Mouse (Mus musculus) hematopoietic stem cell, adult 5-6 weeks (primary cell): Measurements from ENCODE around the gene Olfr417. TPM values are rescaled to one million over a fixed set of nuclear protein-coding genes. Genes with fewer than 3 reads are reported as not detected.

ENCODE experiments used
- ATAC-seq, 2 experiments: fragments of 125-278 bp in 1 of 2; replicated peaks in 1 of 2; 2 replicates each; pipeline ENCODE4 v1.8.0; 2016 to 2017; ENCODE audit warnings: inconsistent platforms in 2 of 2, mild to moderate bottlenecking in 2 of 2, moderate number of reproducible peaks in 2 of 2, low read depth in 1 of 2, moderate TSS enrichment in 1 of 2; ENCODE audit not compliant: low FRiP score in 2 of 2, poor library complexity in 2 of 2, severe bottlenecking in 2 of 2, insufficient read depth in 1 of 2, low TSS enrichment in 1 of 2
- total RNA-seq: library from RNA; stranded (forward); fragments of 172-1452, 232-1000 nt; gene quantifications from 2 replicates; pipeline ENCODE4 v1.2.3, GENCODE M21; 2017

Olfr417 gene
- 0.56 and 3.6 TPM in 2 replicates for total RNA-seq

DNA sequence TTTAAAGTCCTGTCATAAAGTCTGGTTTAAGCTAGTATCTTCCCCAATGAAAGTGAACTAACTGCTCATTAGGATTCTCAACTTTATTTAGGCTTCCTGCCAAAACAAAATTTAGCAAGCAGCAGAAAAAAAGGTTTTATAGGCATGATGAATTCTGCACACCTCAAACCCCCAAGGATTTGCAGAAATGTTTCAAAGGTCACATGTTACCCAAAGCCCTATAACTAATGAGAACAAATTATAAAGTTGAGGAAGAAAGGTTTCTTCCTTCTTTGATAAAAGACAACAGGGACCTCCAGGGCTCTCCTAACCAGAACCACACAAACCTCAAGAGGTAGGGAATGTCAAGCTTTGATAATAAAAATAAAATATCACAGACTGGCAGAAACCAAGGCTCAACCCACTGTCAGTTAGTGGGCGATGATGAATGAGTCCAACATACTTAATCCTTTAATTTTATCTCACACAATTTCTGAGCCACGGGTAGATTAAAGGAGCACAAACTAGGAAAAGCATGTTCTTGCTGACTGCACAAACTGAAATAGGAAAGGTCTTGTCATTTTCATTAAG lies at the start of gene Olfr417:
Gene Olfr417 (plus strand): TSS at position 241 of the 570 bp plus-strand sequence.
- peak; percentile 72 to 80 for ATAC-seq

DNA sequence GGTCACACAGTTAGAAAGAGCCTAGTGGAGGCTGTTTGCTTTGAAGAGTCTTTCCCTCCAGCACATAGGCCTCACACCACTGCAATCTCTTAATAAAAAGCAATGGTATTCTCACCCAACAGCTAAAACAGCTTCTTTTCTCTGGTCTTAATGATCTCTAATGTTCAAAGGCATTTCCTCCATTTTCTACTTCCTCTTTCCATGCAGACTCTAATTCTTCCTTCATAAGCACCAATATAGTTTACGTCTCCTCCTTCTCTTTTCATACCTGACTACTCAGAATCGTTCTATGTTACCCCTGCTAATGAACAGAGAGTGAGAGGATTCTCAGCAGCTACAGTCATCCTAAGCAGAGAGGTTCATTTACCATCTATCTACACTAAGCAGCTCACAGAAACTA lies 47.6 kb upstream of the Olfr417 start:
- peak; percentile 36 to 59; a peak in 2 of 4 replicates for ATAC-seq

DNA sequence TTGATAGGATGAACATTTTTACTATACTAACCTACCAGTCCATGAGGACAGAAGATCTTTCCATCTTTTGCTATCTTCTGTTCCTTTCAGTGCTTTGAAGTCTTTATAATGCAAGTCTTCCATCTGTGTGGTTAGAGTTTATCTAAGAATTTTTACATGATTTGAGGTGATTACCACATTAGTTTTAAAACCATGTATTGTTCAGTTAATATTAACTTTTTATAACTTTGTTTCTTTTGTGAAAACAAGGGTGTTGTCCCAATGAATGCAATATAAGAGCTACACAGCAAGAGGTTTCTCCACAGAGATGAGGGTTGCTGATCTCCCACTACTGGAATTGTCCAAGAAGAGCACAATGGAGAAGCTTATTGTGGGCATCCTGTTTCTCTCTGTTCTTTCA lies 34.7 kb upstream of the Olfr417 start, which contains the start of gene Mptx1:
Gene Mptx1 (plus strand): TSS at position 301 of the 400 bp plus-strand sequence.
- no peak for ATAC-seq

DNA sequence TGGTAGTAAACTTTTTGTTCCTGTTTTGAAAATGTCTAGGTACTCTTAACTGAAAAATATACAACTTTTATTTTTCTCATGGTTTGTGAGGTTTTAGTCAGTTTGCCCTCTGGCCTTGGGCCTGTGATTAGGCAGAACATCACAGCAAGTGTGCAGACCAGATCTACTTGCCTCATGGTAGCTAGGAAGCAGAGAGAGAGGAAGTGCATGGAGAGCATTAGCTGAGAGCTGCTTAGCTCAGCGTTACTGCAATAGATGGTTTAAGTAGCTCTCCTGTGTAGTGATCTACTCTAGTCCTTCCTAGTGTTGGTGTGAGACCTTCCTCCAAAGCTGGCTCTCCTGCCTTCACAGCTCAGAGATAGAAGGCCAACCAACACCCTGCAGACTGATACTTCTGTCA lies 11.3 kb upstream of the Olfr417 start:
- peak; percentile 54 to 66; a peak in 2 of 4 replicates for ATAC-seq

DNA sequence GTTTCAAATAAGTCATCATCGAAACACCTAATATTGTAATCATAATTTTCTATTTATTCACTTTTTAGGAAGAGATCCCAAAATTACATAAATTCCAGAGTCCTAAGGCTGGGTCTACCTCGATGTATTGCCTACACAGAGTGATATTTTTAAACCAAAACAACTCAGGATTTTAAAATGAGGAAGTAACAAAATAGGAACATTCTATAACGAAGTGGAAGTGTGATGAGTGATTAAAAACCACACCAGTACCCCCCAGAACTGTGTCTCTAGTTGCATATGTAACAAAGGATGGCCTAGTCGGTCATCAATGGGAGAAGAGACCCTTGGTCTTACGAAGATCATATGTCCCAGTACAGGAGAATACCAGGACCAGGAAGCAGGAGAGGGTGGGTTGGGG lies 10.3 kb upstream of the Olfr417 start:
- peak; percentile 75 to 81; a peak in 3 of 4 replicates for ATAC-seq

DNA sequence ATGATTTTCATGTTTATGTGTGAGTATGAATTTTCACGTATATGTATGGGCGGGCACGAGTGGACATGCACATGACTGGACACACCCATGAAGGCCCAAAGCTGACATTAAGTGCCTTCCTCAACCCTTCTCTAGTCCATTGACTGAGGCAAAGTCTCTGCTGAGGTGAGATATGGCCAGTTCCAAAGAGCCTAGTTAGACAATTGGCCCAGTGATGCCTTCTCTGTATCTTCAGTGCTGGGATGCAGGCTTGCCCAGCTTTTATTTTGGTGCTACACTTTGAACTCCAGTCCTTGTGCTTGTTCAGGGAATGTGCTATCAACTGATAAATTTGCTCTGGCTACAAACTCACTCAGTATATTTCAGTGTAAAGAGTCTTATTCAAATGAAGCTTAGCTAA lies 8.9 kb downstream of the Olfr417 start:
- no peak for ATAC-seq

DNA sequence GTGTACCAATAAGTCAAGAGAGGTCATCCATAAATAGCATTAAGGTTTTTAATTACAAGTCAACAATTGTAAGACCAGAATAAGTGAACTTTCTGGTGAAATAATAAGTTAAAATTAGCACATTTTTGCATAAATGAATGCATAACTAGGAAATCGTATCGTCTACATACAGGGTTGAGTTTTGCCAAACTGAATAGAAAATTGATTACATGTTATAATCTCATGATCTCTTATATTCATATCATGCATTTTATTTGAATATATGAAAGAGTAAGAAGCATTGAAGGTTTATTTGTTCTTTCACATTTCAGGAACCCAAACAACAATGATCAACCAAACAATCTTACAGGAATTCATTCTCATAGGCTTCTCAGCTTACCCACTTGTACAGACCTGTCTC lies 25.8 kb downstream of the Olfr417 start, which contains the start of gene Olfr248:
Gene Olfr248 (plus strand): TSS at position 301 of the 400 bp plus-strand sequence.
- no peak for ATAC-seq

DNA sequence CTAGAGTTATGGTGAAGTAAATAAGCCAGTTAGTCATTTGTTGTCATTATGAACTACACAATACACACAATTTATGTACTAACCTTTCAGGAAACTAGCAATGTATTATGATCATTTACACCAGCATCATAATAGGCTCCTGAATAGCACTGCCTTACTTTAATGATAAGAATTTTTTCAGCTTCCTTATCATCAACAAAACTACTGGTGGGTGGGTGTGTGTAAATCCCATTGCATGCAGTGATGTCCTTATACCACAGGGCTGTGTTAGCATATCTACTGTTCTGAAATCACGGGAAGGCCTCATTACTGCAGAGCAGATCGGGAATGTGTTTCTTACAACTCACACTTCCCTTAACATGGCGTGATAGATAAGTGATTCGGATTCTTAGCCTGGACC lies 58.0 kb downstream of the Olfr417 start:
- no peak; a peak in 1 of 4 replicates for ATAC-seq

DNA sequence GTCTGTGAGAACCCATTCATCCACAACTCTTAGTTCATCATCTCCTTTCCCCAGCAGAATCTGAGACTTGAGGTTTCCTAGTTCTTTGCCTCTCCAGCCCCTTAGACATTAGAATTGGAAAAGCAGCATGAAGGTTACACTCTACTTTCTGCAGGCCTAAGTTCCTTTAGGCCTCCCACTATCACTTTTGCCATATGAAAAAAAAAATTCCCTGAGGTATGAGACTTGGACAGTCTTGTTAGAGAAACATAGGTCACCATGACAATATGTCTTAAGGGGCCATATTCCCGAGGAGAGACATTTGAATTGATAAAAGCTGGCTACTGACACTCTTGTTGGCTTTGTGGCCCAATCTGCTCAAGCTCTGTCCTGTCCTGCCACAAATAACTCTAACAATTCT lies 58.8 kb downstream of the Olfr417 start, which contains the start of gene Olfr414:
Gene Olfr414 (plus strand): TSS at position 301 of the 400 bp plus-strand sequence.
- ATAC-seq: no peak

Other genes starting within 250 kb of the Olfr417 start
- not detected in 2 replicates for gene Olfr231, start 244.0 kb upstream of the Olfr417 start, total RNA-seq
- gene Olfr424, start 233.6 kb upstream of the Olfr417 start, total RNA-seq: not detected in 2 replicates
- gene Olfr420, start 209.5 kb upstream of the Olfr417 start, total RNA-seq: not detected in 2 replicates
- 2.4 and 11.4 TPM in 2 replicates for gene Spta1, start 192.3 kb upstream of the Olfr417 start, total RNA-seq
- gene Olfr419, start 113.1 kb upstream of the Olfr417 start, total RNA-seq: not detected in 2 replicates
- not detected in 2 replicates for gene Mptx1, start 34.6 kb upstream of the Olfr417 start, total RNA-seq
- gene Olfr248, start 25.9 kb downstream of the Olfr417 start, total RNA-seq: 0.25 TPM in 1 of 2 replicates, not detected in the other
- 0.38 TPM in 1 of 2 replicates, not detected in the other for gene Olfr414, start 58.9 kb downstream of the Olfr417 start, total RNA-seq
- not detected in 2 replicates for gene Olfr220, start 77.0 kb downstream of the Olfr417 start, total RNA-seq
- gene Fmn2, start 136.7 kb downstream of the Olfr417 start, total RNA-seq: 0.15 and 0.56 TPM in 2 replicates